Mouse (Mus musculus) heart, adult 8-10 months (tissue): Measurements from ENCODE around the gene Vmn1r188. TPM values are rescaled to one million over a fixed set of nuclear protein-coding genes. Genes with fewer than 3 reads are reported as not detected.
"Not testable (repeated sequence)": the region's sequence is repeated elsewhere in the genome, so short reads cannot be mapped to it uniquely, and the experiment has no call there.

ENCODE experiments used
- DNase-seq: peaks from one replicate; pipeline ENCODE4 v3.0.0; 2022; ENCODE audit warnings: low spot score
- total RNA-seq, 4 experiments: library from RNA; stranded (reverse); gene quantifications; 2 replicates each; pipeline ENCODE4 v1.2.4; 2022

Vmn1r188 gene
- not detected for total RNA-seq

GRCm38 (mm10) chr13:22084140-22084539 is at the start of gene Vmn1r188:
Vmn1r188 (plus strand) TSS chr13:22084440.
- DNase-seq = not testable (repeated sequence)

GRCm38 (mm10) chr13:22034443-22035266 is 49.6 kb upstream of the Vmn1r188 start:
- DNase-seq = no peak

GRCm38 (mm10) chr13:22035267-22036148 is 48.7 kb upstream of the Vmn1r188 start, which contains the start of the genes Hist1h2ah and Hist1h2bk:
Hist1h2ah (minus strand) TSS chr13:22035568.
Hist1h2bk (plus strand) TSS chr13:22035870.
- peak; percentile 95 for DNase-seq

- DNase-seq = no peak
These were observed 47.9 kb upstream of the Vmn1r188 start for GRCm38 (mm10) chr13:22036149-22036956.

GRCm38 (mm10) chr13:22036986-22037385 is 47.3 kb upstream of the Vmn1r188 start:
- DNase-seq = no peak

- no peak for DNase-seq
These were observed 46.8 kb upstream of the Vmn1r188 start for GRCm38 (mm10) chr13:22037415-22037814.

- DNase-seq = no peak
These were observed 44.9 kb upstream of the Vmn1r188 start for GRCm38 (mm10) chr13:22039364-22039763.

- no peak for DNase-seq
These were observed 44.2 kb upstream of the Vmn1r188 start for GRCm38 (mm10) chr13:22039951-22040463.

- no peak for DNase-seq
These were observed 43.6 kb upstream of the Vmn1r188 start for GRCm38 (mm10) chr13:22040464-22041141.

GRCm38 (mm10) chr13:22041142-22041536 is 43.1 kb upstream of the Vmn1r188 start, which contains the start of gene Hist1h4i:
Hist1h4i (minus strand) TSS chr13:22041362.
- DNase-seq = peak; percentile 97

GRCm38 (mm10) chr13:22041651-22042567 is 42.3 kb upstream of the Vmn1r188 start:
- no peak for DNase-seq

GRCm38 (mm10) chr13:22042568-22043502 is 41.4 kb upstream of the Vmn1r188 start, which contains the start of the genes Hist1h2ag and Hist1h2bj:
Hist1h2ag (minus strand) TSS chr13:22042944.
Hist1h2bj (plus strand) TSS chr13:22043214.
- peak; percentile 98 for DNase-seq

GRCm38 (mm10) chr13:22043503-22044431 is 40.5 kb upstream of the Vmn1r188 start:
- DNase-seq = peak; percentile 60

- no peak for DNase-seq
These were observed 39.6 kb upstream of the Vmn1r188 start for GRCm38 (mm10) chr13:22044432-22045155.

- no peak for DNase-seq
These were observed 38.9 kb upstream of the Vmn1r188 start for GRCm38 (mm10) chr13:22045311-22045710.

- DNase-seq = no peak
These were observed 35.2 kb upstream of the Vmn1r188 start for GRCm38 (mm10) chr13:22049041-22049440.
